Mouse (Mus musculus): ENCODE measurements at regions not wholly inside any gene's neighbourhood (a gene's known extent, or its start where the extent isn't known, plus 50 kb on each side); places are given as distances from the start of the nearest gene placed in this dataset.

GRCm38 (mm10) chr10:98805013-98805412, 109.2 kb upstream of the Atp2b1 start:
- no peak for TF ChIP-seq CTCF (IDR thresholded peaks at IDR 0.05; ENCODE audit: borderline replicate concordance, insufficient read depth, low read length)
- no peak for TF ChIP-seq POLR2A (IDR thresholded peaks at IDR 0.05; ENCODE audit: low read depth, low read length)

Data from embryonic fibroblast, embryonic 13.5 days (primary cell).